Mouse (Mus musculus) heart, postnatal 0 days (tissue): Measurements from ENCODE around the gene Zfp961. TPM values are rescaled to one million over a fixed set of nuclear protein-coding genes. Genes with fewer than 3 reads are reported as not detected.

Experiments used
- ATAC-seq: fragments of 200-750 bp; cut with Nextera tagmentation; 2 replicates; pipeline ENCODE4 v1.8.0; 2017; ENCODE audit warnings: low read depth, moderate number of reproducible peaks, moderate library complexity; ENCODE audit not compliant: insufficient read depth
- DNase-seq: peaks from one replicate; pipeline ENCODE4 v3.0.0-alpha.2; 2016; ENCODE audit warnings: low spot score
- H3K27ac ChIP-seq: fragments of 300-500 bp; sonication (generic); 2 replicates; pipeline ENCODE4 v1.5.1; 2014; ENCODE audit warnings: low read depth, mild to moderate bottlenecking
- H3K27me3 ChIP-seq: fragments of 300-500 bp; sonication (generic); 2 replicates; pipeline ENCODE4 v1.6.1; 2014; ENCODE audit warnings: low read length, mixed read lengths; ENCODE audit not compliant: control insufficient read depth, insufficient read depth
- H3K36me3 ChIP-seq: fragments of 300-500 bp; sonication (generic); replicated peaks from 2 replicates; pipeline ENCODE4 v1.6.1; 2014; ENCODE audit warnings: low read length, mixed read lengths; ENCODE audit not compliant: control insufficient read depth, insufficient read depth
- H3K4me1 ChIP-seq: fragments of 300-500 bp; sonication (generic); 2 replicates; pipeline ENCODE4 v1.6.1; 2014; ENCODE audit warnings: antibody characterized with exemption; ENCODE audit not compliant: control insufficient read depth, insufficient read depth
- H3K4me2 ChIP-seq: fragments of 300-500 bp; sonication (generic); 2 replicates; pipeline ENCODE4 v1.6.1; 2014; ENCODE audit warnings: low read depth, mild to moderate bottlenecking, low read length, moderate library complexity
- H3K4me3 ChIP-seq: fragments of 300-500 bp; sonication (generic); 2 replicates; pipeline ENCODE4 v1.5.1; 2014; ENCODE audit warnings: low read depth, low read length
- H3K9ac ChIP-seq: fragments of 300-500 bp; sonication (generic); replicated peaks from 2 replicates; pipeline ENCODE4 v1.6.1; 2014; ENCODE audit warnings: low read depth, low read length, mixed read lengths
- H3K9me3 ChIP-seq: fragments of 300-500 bp; sonication (generic); replicated peaks from 2 replicates; pipeline ENCODE4 v1.6.1; 2016; ENCODE audit warnings: low read length; ENCODE audit not compliant: control insufficient read depth
- CTCF ChIP-seq: IDR thresholded peaks from 2 replicates; pipeline ENCODE4 v1.5.1; 2016; ENCODE audit warnings: antibody characterized with exemption, control low read depth, low read depth
- EP300 ChIP-seq: IDR thresholded peaks from 2 replicates; pipeline ENCODE4 v1.6.1; 2016; ENCODE audit warnings: antibody characterized with exemption, low read depth
- WGBS: fragments of 180-500 bp; shearing (Covaris S2); extraction: QIAGEN DNeasy Blood & Tissue Kit; methylation state at CpG from one replicate; pipeline ENCODE4 v1.1.7; 2014; 5-methylcytosine and 5-hydroxymethylcytosine counted together
- polyA plus RNA-seq: library from polyadenylated mRNA; unstranded; fragments of >200 nt; fragmentation: Nextera tagmentation; extraction: Ambion mirVana; gene quantifications from 2 replicates; pipeline ENCODE4 v1.2.1, GENCODE M21; 2015
- total RNA-seq: library from RNA; depleted of rRNA; stranded (reverse); fragments of >200 nt; gene quantifications from 2 replicates; pipeline ENCODE4 v1.2.3, GENCODE M21; 2014; ENCODE audit warnings: low replicate concordance

Zfp961 gene
- total and polyA plus RNA-seq, 2 experiments from 2014 or later, result 8.0 to 21.6 TPM

DNA sequence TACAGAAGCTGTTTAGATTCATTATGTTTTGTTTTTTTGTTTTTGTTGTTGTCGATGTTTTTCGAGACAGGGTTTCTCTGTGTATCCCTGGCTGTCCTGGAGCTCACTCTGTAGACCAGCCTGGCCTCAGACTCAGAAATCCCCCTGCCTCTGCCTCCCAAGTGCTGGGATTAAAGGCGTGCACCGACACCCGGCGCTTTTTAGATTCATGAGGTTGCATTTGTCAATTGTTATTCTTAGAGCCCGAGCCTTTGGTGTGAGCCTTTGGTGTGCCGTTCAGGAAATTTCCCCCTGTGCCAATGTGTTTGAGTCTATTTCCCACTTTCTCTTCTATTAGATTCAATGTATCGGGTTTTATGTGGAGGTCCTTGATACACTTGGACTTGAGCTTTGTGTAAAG, 3.8 kb downstream of the Zfp961 start:
- no peak overlapping the region for H3K9ac ChIP-seq
- DNase-seq (no peak), ATAC-seq (no peak)
- TF ChIP-seq CTCF (no peak), EP300 (no peak)
- 0 out of 2 replicates have a peak, but pooled peaks cover 4% of the 10 kb centered on the region for H3K9me3 ChIP-seq
- H3K27ac ChIP-seq, result no peak overlapping the region
- 98% methylated on average over 9 of the region's 9 CpGs for WGBS
- H3K4me3 ChIP-seq, result no peak overlapping the region
- H3K36me3 ChIP-seq, result no peaks in the 10 kb centered on the region
- no peak overlapping the region for H3K4me2 ChIP-seq
- H3K4me1 ChIP-seq, result peaks cover 20% of the 10 kb centered on the region
- no peaks in the 10 kb centered on the region for H3K27me3 ChIP-seq

- no peak overlapping the region for H3K27ac ChIP-seq
- DNase-seq (no peak), ATAC-seq (no peak)
- no peak for TF ChIP-seq CTCF
- no peak for TF ChIP-seq EP300
- H3K4me1 ChIP-seq, result 0 out of 2 replicates have a peak, but pooled peaks cover 7% of the 10 kb centered on the region
- H3K4me3 ChIP-seq, result no peak overlapping the region
- no peaks in the 10 kb centered on the region for H3K27me3 ChIP-seq
- H3K9ac ChIP-seq, result no peak overlapping the region
- no peaks in the 10 kb centered on the region for H3K9me3 ChIP-seq
- H3K36me3 ChIP-seq, result peaks cover 7% of the 10 kb centered on the region; the same call in 1 of the 2 replicates
- no peak overlapping the region for H3K4me2 ChIP-seq
Measured at GRCm38 (mm10) chr8:71960483-71960882, 9.6 kb downstream of the Zfp961 start.

GRCm38 (mm10) chr8:71961796-71962195, 11.0 kb downstream of the Zfp961 start:
- Histone ChIP-seq H3K27me3 (no peaks in the 10 kb centered on the region), H3K9ac (no peak overlapping the region), H3K4me3 (no peak overlapping the region), H3K27ac (no peak overlapping the region), H3K9me3 (no peaks in the 10 kb centered on the region), H3K36me3 (peaks cover 19% of the 10 kb centered on the region), H3K4me2 (no peak overlapping the region), H3K4me1 (0 out of 2 replicates have a peak, but pooled peaks cover 7% of the 10 kb centered on the region)
- no peak for DNase-seq
- no peak for ATAC-seq
- no peak for TF ChIP-seq EP300
- TF ChIP-seq CTCF, result no peak
- WGBS, result 92% methylated on average over 5 of the region's 5 CpGs

DNA sequence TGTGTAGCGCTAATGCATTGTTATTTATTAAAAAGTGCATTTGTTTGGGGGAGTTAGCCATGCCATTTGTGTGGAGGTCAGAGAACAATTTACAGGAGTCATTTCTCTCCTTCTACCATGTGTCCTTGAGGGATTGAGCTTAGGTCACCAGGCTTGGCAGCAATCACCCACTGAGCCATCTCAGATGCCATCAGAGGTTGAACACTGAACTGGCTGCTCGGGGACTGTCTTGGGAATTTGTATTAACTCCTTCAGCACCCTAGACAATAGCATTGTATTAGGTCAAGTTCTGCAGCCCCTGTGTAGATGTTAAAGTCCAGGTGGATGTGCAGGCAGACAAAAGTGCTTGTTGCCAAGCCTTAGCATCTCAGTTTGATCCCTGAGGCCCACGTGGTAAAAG, 13.2 kb downstream of the Zfp961 start:
- no peak overlapping the region for H3K27ac ChIP-seq
- DNase-seq (no peak), ATAC-seq (no peak)
- H3K9me3 ChIP-seq, result no peaks in the 10 kb centered on the region
- no peaks in the 10 kb centered on the region for H3K27me3 ChIP-seq
- no peak for TF ChIP-seq EP300
- no peak for TF ChIP-seq CTCF
- H3K4me2 ChIP-seq, result no peak overlapping the region
- H3K4me1 ChIP-seq, result 0 out of 2 replicates have a peak, but pooled peaks cover 7% of the 10 kb centered on the region
- no peak overlapping the region for H3K9ac ChIP-seq
- 60% methylated on average over 3 of the region's 3 CpGs for WGBS
- peaks cover 41% of the 10 kb centered on the region for H3K36me3 ChIP-seq
- no peak overlapping the region for H3K4me3 ChIP-seq

DNA sequence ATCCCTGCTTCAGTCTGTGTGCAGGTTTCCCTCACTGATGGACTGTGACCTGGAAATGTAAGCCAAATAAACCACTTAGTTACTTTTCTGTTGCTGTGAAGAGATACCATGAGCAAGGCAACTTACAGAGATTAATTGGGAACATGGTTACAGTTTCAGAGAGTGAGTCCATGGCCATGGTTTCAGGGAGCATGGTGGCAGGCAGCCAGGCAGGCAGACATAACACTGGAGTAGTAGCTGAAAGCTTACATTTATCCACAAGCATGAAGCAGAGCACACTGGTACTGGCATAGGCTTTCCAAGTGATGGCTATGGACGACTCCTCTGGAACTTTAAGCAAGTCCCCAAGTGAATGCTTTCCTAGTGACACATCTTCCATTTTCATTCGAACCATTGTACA, 14.3 kb downstream of the Zfp961 start:
- no peak for DNase-seq
- Histone ChIP-seq H3K36me3 (peaks cover 48% of the 10 kb centered on the region), H3K4me3 (no peak overlapping the region), H3K27me3 (no peaks in the 10 kb centered on the region), H3K4me2 (no peak overlapping the region), H3K9ac (no peak overlapping the region), H3K4me1 (0 out of 2 replicates have a peak, but pooled peaks cover 7% of the 10 kb centered on the region), H3K27ac (no peak overlapping the region), H3K9me3 (no peaks in the 10 kb centered on the region)
- WGBS, result 78% methylated on average over 2 of the region's 2 CpGs
- no peak for ATAC-seq
- TF ChIP-seq EP300 (no peak), CTCF (no peak)

DNA sequence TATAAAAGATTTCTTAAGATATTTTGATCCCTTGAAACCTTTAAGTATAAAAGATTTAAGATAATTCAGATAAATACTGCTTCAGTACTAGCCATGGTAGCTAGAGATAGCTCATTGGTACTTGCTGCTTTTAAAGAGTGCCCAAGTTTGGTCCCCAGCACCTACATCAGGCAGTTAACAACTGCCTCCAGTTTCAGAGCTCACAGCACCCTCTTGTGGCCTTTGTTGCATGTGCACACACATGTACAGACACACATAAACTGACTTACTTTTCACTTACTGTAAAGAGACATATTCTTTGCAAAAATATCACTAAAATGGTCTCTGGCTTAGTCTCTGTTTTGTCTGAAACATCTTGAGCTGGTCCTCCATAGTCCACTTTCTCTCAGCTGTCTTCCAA, 15.6 kb downstream of the Zfp961 start:
- no peak overlapping the region for H3K27ac ChIP-seq
- 0 out of 2 replicates have a peak, but pooled peaks cover 7% of the 10 kb centered on the region for H3K4me1 ChIP-seq
- DNase-seq, result no peak
- TF ChIP-seq EP300 (no peak), CTCF (no peak)
- H3K4me3 ChIP-seq, result no peak overlapping the region
- H3K27me3 ChIP-seq, result no peaks in the 10 kb centered on the region
- H3K9me3 ChIP-seq, result no peaks in the 10 kb centered on the region
- H3K4me2 ChIP-seq, result no peak overlapping the region
- no peak for ATAC-seq
- H3K36me3 ChIP-seq, result peaks cover 48% of the 10 kb centered on the region
- H3K9ac ChIP-seq, result no peak overlapping the region
